Mouse (Mus musculus) MEL (cell line): ENCODE results near the gene Tubg1.

Experiments
- CHD1 ChIP-seq: IDR thresholded peaks from 2 replicates; pipeline ENCODE4 v1.6.1; 2012; ENCODE audit warnings: low read depth, mild to moderate bottlenecking, inconsistent platforms, low read length, improper control_type of control experiment
- CTCF ChIP-seq, 3 experiments: IDR thresholded peaks in 2 of 3; conservative IDR thresholded peaks in 1 of 3; 2 replicates each; pipeline ENCODE4 v1.5.1; 2011 to 2012; ENCODE audit warnings: low read length in 3 of 3, low read depth in 2 of 3, mild to moderate bottlenecking in 2 of 3, improper control_type of control experiment in 1 of 3, inconsistent platforms in 1 of 3, mixed read lengths in 1 of 3, moderate library complexity in 1 of 3; ENCODE audit not compliant: control insufficient read depth in 1 of 3, insufficient read depth in 1 of 3, poor library complexity in 1 of 3, severe bottlenecking in 1 of 3
- ETS1 ChIP-seq: IDR thresholded peaks from 2 replicates; pipeline ENCODE4 v1.6.1; 2012; ENCODE audit warnings: low read depth, mild to moderate bottlenecking, inconsistent platforms, low read length, improper control_type of control experiment, moderate library complexity
- MYB ChIP-seq: IDR thresholded peaks from 2 replicates; pipeline ENCODE4 v1.6.1; 2011; ENCODE audit warnings: mild to moderate bottlenecking, low read depth, low read length, improper control_type of control experiment
- NRF1 ChIP-seq: IDR thresholded peaks from 2 replicates; pipeline ENCODE4 v1.6.1; 2014; ENCODE audit warnings: low read depth, mild to moderate bottlenecking, inconsistent platforms, low read length, improper control_type of control experiment, moderate library complexity; ENCODE audit not compliant: poor library complexity, insufficient read depth, severe bottlenecking
- POLR2A ChIP-seq, 2 experiments: IDR thresholded peaks; 2 replicates each; pipeline ENCODE4 v1.6.1; 2011 to 2012; ENCODE audit warnings: low read length in 2 of 2, mild to moderate bottlenecking in 2 of 2, control low read depth in 1 of 2, improper control_type of control experiment in 1 of 2, low read depth in 1 of 2, moderate library complexity in 1 of 2; ENCODE audit not compliant: control insufficient read depth in 1 of 2, insufficient read depth in 1 of 2, poor library complexity in 1 of 2
- POLR2AphosphoS5 ChIP-seq: IDR thresholded peaks from 2 replicates; pipeline ENCODE4 v1.6.1; 2012; ENCODE audit warnings: low read depth, borderline replicate concordance, mild to moderate bottlenecking, inconsistent platforms, low read length, moderate library complexity, mixed read lengths
- UBTF ChIP-seq: IDR thresholded peaks from 2 replicates; pipeline ENCODE4 v1.6.1; 2012; ENCODE audit warnings: low read depth, mild to moderate bottlenecking, inconsistent platforms, low read length, improper control_type of control experiment, moderate library complexity, borderline replicate concordance; ENCODE audit not compliant: insufficient read depth
- ZC3H11A ChIP-seq: IDR thresholded peaks from 2 replicates; pipeline ENCODE4 v1.6.1; 2012; ENCODE audit warnings: low read depth, mild to moderate bottlenecking, inconsistent platforms, low read length, improper control_type of control experiment
- ZMIZ1 ChIP-seq: IDR thresholded peaks from 2 replicates; pipeline ENCODE4 v1.6.1; 2012; ENCODE audit warnings: low read depth, mild to moderate bottlenecking, inconsistent platforms, low read length, improper control_type of control experiment, moderate library complexity

DNA sequence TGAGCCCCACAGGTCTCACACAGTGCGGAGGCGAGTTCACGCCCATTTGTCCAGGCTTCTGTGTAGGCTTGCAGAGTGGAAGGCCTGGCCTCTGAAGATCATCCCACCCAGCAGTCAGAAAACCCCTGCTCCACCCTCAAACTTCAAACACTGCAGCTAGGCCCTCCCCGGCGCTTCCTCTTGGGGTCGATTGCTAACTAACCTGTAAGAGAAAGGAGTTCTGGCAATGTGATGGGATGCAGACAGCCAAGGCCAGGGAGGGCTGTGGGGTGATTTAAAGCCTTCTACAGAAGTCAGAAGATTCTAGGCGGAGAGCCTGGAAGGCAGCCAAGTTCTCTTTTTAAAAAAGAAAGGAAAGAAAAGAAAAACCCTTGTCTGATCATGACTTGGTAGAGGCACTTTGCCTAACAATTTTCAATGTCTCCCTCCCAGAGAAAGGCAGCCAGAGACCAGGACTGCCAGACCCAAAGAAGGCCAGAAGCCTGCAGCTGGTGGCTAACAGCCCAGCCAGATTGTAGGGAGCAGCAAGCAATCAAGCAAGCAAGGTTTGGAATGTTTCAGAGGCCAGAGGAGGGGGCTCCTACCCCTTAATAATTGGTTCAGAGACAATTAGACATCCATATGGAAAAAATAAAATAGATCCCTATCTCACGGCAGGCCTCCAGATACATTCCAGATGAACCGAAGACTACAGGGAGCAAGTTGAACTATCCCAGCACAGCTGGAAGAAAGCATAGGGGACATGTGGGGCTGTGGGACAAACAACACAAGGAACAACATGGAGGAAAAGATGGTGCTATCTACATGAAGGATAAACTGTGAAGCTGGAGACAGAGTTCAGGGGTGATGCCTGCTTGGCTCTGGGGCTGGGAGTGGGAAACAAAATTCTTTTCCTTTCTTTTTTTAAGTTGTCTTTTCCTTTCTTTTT is 29.7 kb downstream of the Tubg1 start:
- TF ChIP-seq POLR2A (IDR thresholded peaks at IDR 0.05; ENCODE audit: control insufficient read depth in 1 of 2, insufficient read depth in 1 of 2, low read depth in 1 of 2, low read length in 2 of 2, poor library complexity in 1 of 2) (no peak), MYB (no peak), NRF1 (no peak), CTCF (IDR thresholded peaks at IDR 0.05 in 2 of 3, conservative IDR thresholded peaks at IDR 0.05 in 1 of 3; ENCODE audit: control insufficient read depth in 1 of 3, insufficient read depth in 1 of 3, low read depth in 2 of 3, low read length in 3 of 3, poor library complexity in 1 of 3, severe bottlenecking in 1 of 3) (no peak), ETS1 (no peak), CHD1 (no peak), UBTF (no peak), ZC3H11A (no peak), ZMIZ1 (no peak), POLR2AphosphoS5 (no peak)
